Mouse (Mus musculus) ZHBTc4 (cell line): ENCODE measurements around the gene Itga11.
A peak's percentile ranks its signal among the peaks of the same experiment; 100 is the strongest.
"Not testable (repeated sequence)": the region's sequence is repeated elsewhere in the genome, so short reads cannot be mapped to it uniquely, and the experiment has no call there.

Experiments used
- DNase-seq: peaks from one replicate; pipeline ENCODE4 v3.0.0-alpha.2; 2011; ENCODE audit warnings: low read depth, low spot score

Itga11 gene

GRCm38 (mm10) chr9:62677641-62678549 lies at the start of gene Itga11:
Itga11 (plus strand) TSS chr9:62677826.
- peak; percentile 42 for DNase-seq

- DNase-seq: no peak
Measured at GRCm38 (mm10) chr9:62630631-62631240, 46.9 kb upstream of the Itga11 start.

- DNase-seq: no peak
Measured at GRCm38 (mm10) chr9:62632392-62632791, 45.2 kb upstream of the Itga11 start.

- DNase-seq: no peak
Measured at GRCm38 (mm10) chr9:62638045-62638444, 39.6 kb upstream of the Itga11 start.

GRCm38 (mm10) chr9:62639686-62640085 lies 37.9 kb upstream of the Itga11 start:
- no peak for DNase-seq

- no peak for DNase-seq
Measured at GRCm38 (mm10) chr9:62640188-62640587, 37.4 kb upstream of the Itga11 start.

- no peak for DNase-seq
Measured at GRCm38 (mm10) chr9:62645716-62646400, 31.8 kb upstream of the Itga11 start.

GRCm38 (mm10) chr9:62646721-62647183 lies 30.9 kb upstream of the Itga11 start:
- no peak for DNase-seq

GRCm38 (mm10) chr9:62649444-62649843 lies 28.2 kb upstream of the Itga11 start:
- peak; percentile 33 for DNase-seq

- no peak for DNase-seq
Measured at GRCm38 (mm10) chr9:62650764-62651163, 26.9 kb upstream of the Itga11 start.

- no peak for DNase-seq
Measured at GRCm38 (mm10) chr9:62654336-62654735, 23.3 kb upstream of the Itga11 start.

GRCm38 (mm10) chr9:62658016-62658415 lies 19.6 kb upstream of the Itga11 start:
- DNase-seq: no peak

GRCm38 (mm10) chr9:62659026-62659425 lies 18.6 kb upstream of the Itga11 start:
- DNase-seq: no peak

- DNase-seq: not testable (repeated sequence)
Measured at GRCm38 (mm10) chr9:62660971-62661370, 16.7 kb upstream of the Itga11 start.

- DNase-seq: no peak
Measured at GRCm38 (mm10) chr9:62663443-62663842, 14.2 kb upstream of the Itga11 start.

GRCm38 (mm10) chr9:62664115-62664725 lies 13.4 kb upstream of the Itga11 start:
- no peak for DNase-seq

GRCm38 (mm10) chr9:62665892-62666291 lies 11.7 kb upstream of the Itga11 start:
- no peak for DNase-seq

GRCm38 (mm10) chr9:62668503-62668902 lies 9.1 kb upstream of the Itga11 start:
- no peak for DNase-seq

GRCm38 (mm10) chr9:62673241-62673640 lies 4.4 kb upstream of the Itga11 start:
- DNase-seq: no peak

- no peak for DNase-seq
Measured at GRCm38 (mm10) chr9:62675172-62675571, 2.5 kb upstream of the Itga11 start.

GRCm38 (mm10) chr9:62678550-62679155 lies 1.0 kb downstream of the Itga11 start:
- DNase-seq: no peak
